Mouse (Mus musculus) midbrain, embryonic 12.5 days (tissue): Measurements from ENCODE around the gene Oas2. TPM values are rescaled to one million over a fixed set of nuclear protein-coding genes. Genes with fewer than 3 reads are reported as not detected.

ENCODE experiments used
- ATAC-seq: fragments of 200-750 bp; cut with Nextera tagmentation; 2 replicates; pipeline ENCODE4 v1.8.0; 2017; ENCODE audit warnings: low read depth, moderate TSS enrichment, moderate library complexity; ENCODE audit not compliant: low FRiP score
- H3K27ac ChIP-seq: fragments of 300-500 bp; sonication (generic); replicated peaks from 2 replicates; pipeline ENCODE4 v1.5.1; 2016; ENCODE audit warnings: mild to moderate bottlenecking
- H3K27me3 ChIP-seq: fragments of 300-500 bp; sonication (generic); 2 replicates; pipeline ENCODE4 v1.6.1; 2016; ENCODE audit warnings: mild to moderate bottlenecking
- H3K36me3 ChIP-seq: fragments of 300-500 bp; sonication (generic); 2 replicates; pipeline ENCODE4 v1.6.1; 2016
- H3K4me1 ChIP-seq: fragments of 300-500 bp; sonication (generic); 2 replicates; pipeline ENCODE4 v1.6.1; 2016
- H3K4me2 ChIP-seq: fragments of 300-500 bp; sonication (generic); replicated peaks from 2 replicates; pipeline ENCODE4 v1.6.1; 2016; ENCODE audit warnings: mild to moderate bottlenecking, moderate library complexity
- H3K4me3 ChIP-seq: fragments of 300-500 bp; sonication (generic); 2 replicates; pipeline ENCODE4 v1.5.1; 2016; ENCODE audit warnings: mild to moderate bottlenecking
- H3K9ac ChIP-seq: fragments of 300-500 bp; sonication (generic); replicated peaks from 2 replicates; pipeline ENCODE4 v1.6.1; 2016; ENCODE audit warnings: mild to moderate bottlenecking, moderate library complexity
- H3K9me3 ChIP-seq: fragments of 300-500 bp; sonication (generic); 2 replicates; pipeline ENCODE4 v1.6.1; 2016; ENCODE audit warnings: mild to moderate bottlenecking
- WGBS: fragments of 180-500 bp; shearing (Covaris S2); methylation state at CpG from one replicate; pipeline ENCODE4 v1.1.7; 2016; 5-methylcytosine and 5-hydroxymethylcytosine counted together
- polyA plus RNA-seq: library from polyadenylated mRNA; unstranded; fragments of >200 nt; fragmentation: Nextera tagmentation; extraction: Ambion mirVana; gene quantifications from 2 replicates; pipeline ENCODE4 v1.2.1, GENCODE M21; 2016

Gene Oas2
- polyA plus RNA-seq, 1 experiment from 2014 or later: 0.34 TPM

DNA sequence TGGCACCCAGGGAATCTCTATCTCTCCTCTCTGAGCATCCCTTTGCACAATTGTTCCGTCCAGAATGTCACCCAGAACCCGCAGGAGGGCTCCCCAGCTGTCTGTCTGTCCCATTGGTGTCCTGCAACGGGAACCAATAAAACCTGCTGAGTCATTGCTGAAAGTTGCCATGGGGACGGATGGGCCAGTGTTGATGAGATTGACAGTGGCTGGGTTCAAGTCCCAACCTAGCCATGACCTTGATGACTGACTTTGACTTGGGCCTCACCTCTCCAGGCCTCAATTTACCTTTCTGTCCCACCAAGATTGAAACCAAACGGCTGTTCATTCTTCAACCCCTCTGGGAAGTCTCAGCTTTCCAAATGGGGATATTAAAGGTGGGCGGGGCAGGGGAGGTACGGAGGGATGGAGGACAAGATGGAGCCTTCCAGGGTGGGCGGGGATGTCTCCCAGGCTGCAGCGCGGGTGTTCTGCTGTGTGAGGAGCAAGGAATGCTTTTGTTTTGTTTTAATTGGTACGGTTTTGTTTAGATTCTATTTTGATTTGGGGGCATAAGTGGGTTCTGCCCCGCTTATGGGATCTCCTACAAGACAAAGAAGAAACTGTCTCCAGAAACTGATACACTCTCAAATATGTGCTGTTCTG is 23.7 kb downstream of the Oas2 start:
- no peak overlapping the region for H3K4me3 ChIP-seq
- WGBS: 68% methylated on average over 12 of the region's 12 CpGs
- H3K4me2 ChIP-seq: no peak overlapping the region
- H3K9ac ChIP-seq: no peak overlapping the region
- no peaks in the 10 kb centered on the region for H3K9me3 ChIP-seq
- H3K27ac ChIP-seq: no peak overlapping the region
- H3K27me3 ChIP-seq: 0 out of 2 replicates have a peak, but pooled peaks cover 4% of the 10 kb centered on the region
- no peak for ATAC-seq
- H3K4me1 ChIP-seq: no peaks in the 10 kb centered on the region
- no peaks in the 10 kb centered on the region for H3K36me3 ChIP-seq

DNA sequence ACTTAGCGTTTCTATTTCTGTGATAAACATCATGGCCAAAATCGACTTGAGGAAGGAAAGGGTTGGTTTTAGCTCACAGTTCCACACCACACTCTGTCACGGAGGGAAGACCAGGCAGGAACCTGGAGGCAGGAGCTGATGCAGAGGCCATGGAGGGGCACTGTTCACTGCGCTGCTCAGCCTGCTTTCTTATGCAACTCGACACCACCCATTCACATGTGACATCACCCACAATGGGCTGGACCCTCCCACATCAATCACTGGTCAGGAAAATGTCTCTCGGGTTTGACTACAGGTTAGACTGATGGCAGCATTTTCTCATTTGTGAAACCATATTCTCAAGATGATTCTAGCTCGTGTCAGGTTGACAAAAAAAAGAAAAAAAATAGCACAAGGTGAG is 28.6 kb downstream of the Oas2 start:
- H3K27me3 ChIP-seq: peaks cover 7% of the 10 kb centered on the region; the same call in 1 of the 2 replicates
- H3K27ac ChIP-seq: no peak overlapping the region
- H3K4me1 ChIP-seq: no peaks in the 10 kb centered on the region
- no peak for ATAC-seq
- no peak overlapping the region for H3K4me3 ChIP-seq
- H3K9me3 ChIP-seq: no peaks in the 10 kb centered on the region; the same call in 1 of the 2 replicates
- WGBS: 61% methylated on average over 7 of the region's 7 CpGs
- no peak overlapping the region for H3K4me2 ChIP-seq
- no peaks in the 10 kb centered on the region for H3K36me3 ChIP-seq
- H3K9ac ChIP-seq: no peak overlapping the region

DNA sequence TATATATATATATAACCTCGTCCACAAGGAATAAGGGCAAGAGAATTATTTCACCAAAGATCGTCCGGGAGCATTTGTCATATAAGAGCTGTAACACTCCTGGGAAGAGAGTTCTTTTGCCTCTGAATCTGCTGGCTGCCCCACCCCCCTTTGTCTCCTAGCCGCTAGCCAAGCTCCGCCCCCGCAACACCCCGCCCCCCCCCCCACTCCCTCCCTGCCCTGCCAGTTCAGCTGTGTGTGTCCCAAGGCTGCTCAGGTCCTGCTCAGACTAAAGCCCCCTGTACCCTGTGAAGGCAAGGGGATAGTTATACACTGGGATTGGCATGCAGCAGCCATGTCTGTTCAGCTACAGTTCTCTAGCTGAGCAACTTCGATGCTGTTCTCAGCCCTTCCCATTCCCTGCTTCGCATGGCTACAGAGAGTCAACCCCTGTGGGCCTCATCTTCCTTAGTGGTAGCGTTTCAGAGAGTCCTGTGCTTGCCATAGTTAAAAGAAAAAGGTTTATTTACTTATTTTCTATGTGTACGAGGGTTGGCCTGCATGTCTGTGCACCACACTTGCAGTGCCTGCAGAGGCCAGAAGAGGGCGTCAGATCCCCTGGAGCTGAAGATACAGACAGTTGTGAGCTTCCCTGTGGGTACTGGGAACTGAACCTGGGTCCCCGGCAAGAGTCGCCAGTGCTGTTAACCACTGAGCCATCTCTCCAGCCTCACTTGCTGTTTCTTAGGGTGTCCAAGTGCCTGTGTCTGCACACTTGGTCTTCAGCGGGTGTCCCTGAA is 30.9 kb downstream of the Oas2 start:
- Histone ChIP-seq H3K9me3 (no peaks in the 10 kb centered on the region; the same call in 1 of the 2 replicates), H3K4me1 (no peaks in the 10 kb centered on the region), H3K9ac (no peak overlapping the region), H3K27me3 (peaks cover 23% of the 10 kb centered on the region), H3K27ac (no peak overlapping the region), H3K36me3 (no peaks in the 10 kb centered on the region), H3K4me2 (no peak overlapping the region), H3K4me3 (no peak overlapping the region)
- ATAC-seq: no peak
- WGBS: 59% methylated on average over 13 of the region's 15 CpGs

DNA sequence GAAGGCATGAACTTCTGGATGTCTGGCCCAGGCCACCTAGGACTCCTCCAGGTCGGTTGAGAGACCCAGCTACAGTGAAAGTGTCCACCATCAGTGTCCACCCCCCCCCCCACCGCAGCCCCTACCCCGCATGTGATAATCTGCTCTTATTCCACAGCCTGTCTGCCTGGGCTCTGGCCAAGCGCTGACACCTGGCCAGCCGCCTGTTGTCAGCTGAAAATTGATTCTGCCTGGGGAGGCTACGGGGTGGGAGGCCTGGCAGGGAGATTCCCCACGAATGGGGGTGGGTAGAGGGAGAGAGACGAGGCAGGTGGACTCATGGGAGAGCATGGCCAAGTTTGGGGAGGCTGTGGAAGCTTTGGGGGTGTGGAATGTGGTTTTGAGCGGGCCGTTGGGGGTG is 32.5 kb downstream of the Oas2 start:
- H3K4me2 ChIP-seq: no peak overlapping the region
- WGBS: 81% methylated on average over 10 of the region's 10 CpGs

DNA sequence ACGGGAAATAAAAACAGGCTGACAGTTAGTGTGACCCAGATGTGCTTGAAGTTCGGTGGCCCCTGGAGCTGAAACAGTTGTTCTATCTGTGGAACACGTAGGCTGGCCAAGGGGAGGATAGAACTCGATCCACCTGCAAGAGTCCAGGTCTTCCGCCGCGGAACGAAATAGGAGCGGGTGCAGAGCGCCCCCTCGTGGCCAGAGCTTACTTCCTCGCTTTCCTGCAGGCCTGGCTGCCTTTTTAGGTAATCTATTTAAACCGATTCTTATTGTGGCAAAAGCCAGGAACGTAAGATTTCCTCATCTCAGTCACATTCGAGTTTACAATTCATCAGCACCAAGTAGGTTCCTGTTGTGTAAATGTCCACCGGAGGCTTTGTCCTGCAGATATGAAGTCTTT is 35.3 kb downstream of the Oas2 start:
- H3K36me3 ChIP-seq: no peaks in the 10 kb centered on the region
- H3K4me3 ChIP-seq: no peak overlapping the region
- H3K9me3 ChIP-seq: no peaks in the 10 kb centered on the region
- ATAC-seq: no peak
- H3K9ac ChIP-seq: no peak overlapping the region
- H3K27ac ChIP-seq: no peak overlapping the region
- WGBS: 3% methylated on average over 16 of the region's 16 CpGs
- H3K4me1 ChIP-seq: peaks cover 13% of the 10 kb centered on the region
- no peak overlapping the region for H3K4me2 ChIP-seq
- H3K27me3 ChIP-seq: peaks cover 68% of the 10 kb centered on the region

More for the DNA sequence above, 32.5 kb downstream of the Oas2 start:
- no peaks in the 10 kb centered on the region; the same call in 1 of the 2 replicates for H3K9me3 ChIP-seq
- H3K4me1 ChIP-seq: no peaks in the 10 kb centered on the region
- H3K9ac ChIP-seq: no peak overlapping the region
- H3K4me3 ChIP-seq: no peak overlapping the region
- peaks cover 40% of the 10 kb centered on the region for H3K27me3 ChIP-seq
- no peak overlapping the region for H3K27ac ChIP-seq
- ATAC-seq: no peak
- H3K36me3 ChIP-seq: no peaks in the 10 kb centered on the region

DNA sequence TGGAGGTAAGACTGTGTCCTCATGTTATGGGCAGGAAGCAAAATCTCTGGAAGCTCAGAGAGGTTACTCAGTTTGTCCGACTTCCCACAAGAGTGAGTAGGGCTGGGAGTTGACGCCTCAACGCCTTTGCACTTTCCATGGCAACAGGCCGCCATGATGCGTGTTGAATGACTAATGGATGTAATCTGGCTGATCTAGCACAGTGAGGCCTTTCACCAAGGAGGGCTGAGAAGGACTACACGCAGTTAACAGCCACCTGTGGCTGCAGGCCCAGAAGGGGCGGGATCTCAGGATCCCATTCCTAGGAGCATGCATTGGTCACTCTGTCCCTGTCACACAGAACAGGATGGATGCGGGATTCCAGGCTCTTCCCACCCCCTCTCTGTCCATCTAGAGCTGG is 36.9 kb downstream of the Oas2 start:
- H3K27me3 ChIP-seq: peaks cover 84% of the 10 kb centered on the region
- 72% methylated on average over 8 of the region's 8 CpGs for WGBS
- no peak overlapping the region for H3K4me2 ChIP-seq
- H3K27ac ChIP-seq: no peak overlapping the region
- no peak overlapping the region for H3K9ac ChIP-seq
- no peak for ATAC-seq
- H3K4me1 ChIP-seq: peaks cover 13% of the 10 kb centered on the region
- no peaks in the 10 kb centered on the region for H3K9me3 ChIP-seq
- H3K4me3 ChIP-seq: no peak overlapping the region
- H3K36me3 ChIP-seq: no peaks in the 10 kb centered on the region

DNA sequence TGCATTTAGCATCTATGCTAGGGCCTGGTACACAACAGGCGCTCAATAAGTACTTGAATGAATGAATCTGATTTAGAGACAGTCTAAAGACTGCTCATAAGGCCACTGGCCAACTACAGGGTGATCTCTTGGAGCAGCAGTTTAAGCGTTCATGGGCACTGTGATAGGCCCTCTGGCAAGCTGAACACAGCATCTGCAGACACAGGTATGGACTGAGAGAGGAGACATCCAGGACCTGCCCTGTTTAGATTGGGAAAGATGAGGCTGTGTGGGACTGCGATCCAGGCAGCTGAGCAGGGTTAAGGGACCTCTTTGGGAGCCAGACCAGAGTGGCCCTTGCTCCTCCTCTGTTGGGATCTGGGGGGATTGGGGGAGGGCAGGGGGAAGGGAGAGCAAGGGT is 37.8 kb downstream of the Oas2 start, which contains the start of gene Dtx1:
Gene Dtx1, minus strand, starts transcription at position 101 of the 400 bp plus-strand sequence.
- peak within 1 kb of the TSS; percentile 72 for H3K27ac ChIP-seq
- H3K27me3 ChIP-seq: peaks cover 90% of the 10 kb centered on the region
- H3K9ac ChIP-seq: peak within 1 kb of the TSS; percentile 77
- WGBS: 35% methylated on average over 3 of the region's 3 CpGs
- no peaks in the 10 kb centered on the region for H3K36me3 ChIP-seq
- H3K4me2 ChIP-seq: peak within 1 kb of the TSS; percentile 91
- peaks cover 22% of the 10 kb centered on the region for H3K4me1 ChIP-seq
- peak within 1 kb of the TSS; percentile 64 for H3K4me3 ChIP-seq
- ATAC-seq: no peak
- H3K9me3 ChIP-seq: no peaks in the 10 kb centered on the region

DNA sequence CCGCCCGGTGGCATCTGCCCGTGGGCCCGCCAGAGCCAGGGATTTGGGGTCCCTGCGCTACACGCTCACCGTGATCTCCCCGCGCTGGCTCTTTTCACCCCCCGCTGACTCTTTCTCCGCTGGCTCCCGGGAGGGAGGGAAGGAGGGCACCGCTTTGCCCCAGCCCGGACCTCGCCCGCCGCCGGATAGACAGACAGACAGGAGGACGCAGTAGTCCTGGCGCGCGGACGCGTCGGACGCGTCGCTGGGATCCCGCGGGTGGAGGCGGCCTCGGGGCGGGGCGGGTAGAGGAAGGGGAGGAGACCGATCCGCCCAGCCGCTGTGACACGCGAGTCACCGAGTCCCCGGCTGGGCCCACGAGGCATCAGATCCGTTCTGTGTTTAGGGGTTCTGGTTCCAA is 38.2 kb downstream of the Oas2 start:
- no peak for ATAC-seq
- H3K4me3 ChIP-seq: peak overlapping the region; percentile 64
- no peaks in the 10 kb centered on the region for H3K9me3 ChIP-seq
- H3K4me2 ChIP-seq: peak overlapping the region; percentile 91
- H3K27me3 ChIP-seq: peaks cover 94% of the 10 kb centered on the region
- H3K4me1 ChIP-seq: peaks cover 26% of the 10 kb centered on the region
- H3K36me3 ChIP-seq: no peaks in the 10 kb centered on the region
- peak overlapping the region; percentile 72 for H3K27ac ChIP-seq
- peak overlapping the region; percentile 77 for H3K9ac ChIP-seq
- WGBS: under 1% methylated on average over 35 of the region's 43 CpGs

DNA sequence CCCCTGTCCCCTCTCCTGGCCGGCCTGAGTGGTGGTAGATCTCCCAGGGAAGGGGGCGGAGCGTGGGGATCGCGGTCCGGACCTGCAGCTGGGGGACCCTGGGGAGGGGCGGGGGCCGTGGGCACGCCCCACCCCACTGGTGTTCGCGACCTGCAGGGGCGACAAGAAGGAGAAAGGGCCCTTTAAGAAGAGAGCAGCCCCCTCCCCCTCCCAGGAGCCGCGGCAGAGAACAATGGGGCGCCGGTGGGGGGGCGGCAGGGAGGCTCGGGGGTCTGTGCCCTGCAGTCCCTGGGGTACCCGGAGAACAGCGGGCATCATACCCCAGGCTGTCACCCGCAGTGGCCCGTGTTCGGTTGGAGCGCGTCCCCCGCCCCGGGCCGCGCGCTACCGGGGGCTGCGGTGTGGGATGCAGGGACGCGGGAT is 38.8 kb downstream of the Oas2 start:
- Histone ChIP-seq H3K4me3 (peak overlapping the region; percentile 64), H3K9me3 (no peaks in the 10 kb centered on the region), H3K4me2 (peak overlapping the region; percentile 91), H3K27me3 (peaks cover 95% of the 10 kb centered on the region), H3K9ac (peak overlapping the region; percentile 77), H3K36me3 (no peaks in the 10 kb centered on the region), H3K27ac (peak overlapping the region; percentile 72), H3K4me1 (peaks cover 29% of the 10 kb centered on the region)
- 2% methylated on average over 25 of the region's 34 CpGs for WGBS
- peak; percentile 36 for ATAC-seq

DNA sequence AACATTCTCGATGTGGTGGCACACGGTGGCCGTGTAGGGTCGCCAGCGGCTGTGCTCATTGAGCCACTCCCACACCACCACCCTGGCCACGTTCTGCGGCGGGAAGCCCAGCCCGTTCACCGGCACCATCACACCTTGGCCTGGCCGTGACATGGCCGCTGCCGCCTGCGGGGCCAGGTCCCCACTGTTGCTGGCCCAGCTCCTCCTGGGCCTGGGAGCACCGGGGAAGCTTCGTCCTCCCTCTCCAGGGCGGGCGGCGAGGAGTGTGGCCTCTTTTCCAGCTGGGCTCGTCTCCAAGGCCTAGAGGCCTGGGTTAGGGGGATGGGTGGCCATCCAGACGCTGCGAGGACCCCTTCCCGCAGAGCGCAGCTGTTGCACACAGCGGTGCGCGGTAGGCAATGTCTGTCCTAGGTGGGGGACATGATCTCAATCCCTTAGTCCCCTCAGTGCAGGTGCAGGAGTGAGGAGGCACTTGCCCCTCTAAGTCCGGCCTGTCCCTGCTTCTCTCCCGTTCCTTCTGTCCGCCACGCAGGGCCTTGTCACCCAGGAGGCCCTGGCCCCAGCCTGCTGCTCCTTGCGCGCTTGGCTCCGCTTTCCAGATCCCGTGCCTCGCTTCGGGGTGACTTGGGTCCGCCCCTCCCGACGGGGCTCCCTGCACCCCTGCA is 39.4 kb downstream of the Oas2 start:
- Histone ChIP-seq H3K4me2 (peak overlapping the region; percentile 91), H3K9ac (peak overlapping the region; percentile 77), H3K36me3 (no peaks in the 10 kb centered on the region), H3K9me3 (no peaks in the 10 kb centered on the region), H3K27ac (peak overlapping the region; percentile 72), H3K4me1 (peaks cover 29% of the 10 kb centered on the region), H3K27me3 (peaks cover 94% of the 10 kb centered on the region), H3K4me3 (peak overlapping the region; percentile 64)
- 2% methylated on average over 40 of the region's 40 CpGs for WGBS
- ATAC-seq: peak; percentile 50; the same call in 1 of the 2 replicates

DNA sequence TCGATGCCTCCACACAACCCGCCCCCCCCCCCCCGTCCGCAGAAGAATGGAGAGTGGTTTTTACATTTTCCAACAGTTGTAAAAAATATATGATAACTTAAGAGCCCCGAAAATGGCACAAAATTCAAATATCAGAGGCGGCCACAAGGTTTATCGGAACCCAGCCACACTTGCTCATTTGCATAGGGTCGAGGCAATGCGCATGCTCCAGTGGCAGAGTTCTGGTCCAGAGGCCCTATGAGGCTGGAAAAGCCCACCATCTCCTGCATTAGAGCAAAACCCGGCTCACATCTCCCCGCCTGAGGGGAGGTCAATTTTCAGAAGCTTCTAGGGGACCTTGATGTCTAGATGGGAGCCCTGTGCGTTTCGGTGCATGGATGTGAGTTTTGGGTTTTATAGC is 42.7 kb downstream of the Oas2 start:
- H3K4me2 ChIP-seq: peak overlapping the region; percentile 59
- 27% methylated on average over 13 of the region's 13 CpGs for WGBS
- no peaks in the 10 kb centered on the region for H3K9me3 ChIP-seq
- H3K27ac ChIP-seq: no peak overlapping the region
- H3K36me3 ChIP-seq: no peaks in the 10 kb centered on the region
- ATAC-seq: no peak
- H3K27me3 ChIP-seq: peaks cover 79% of the 10 kb centered on the region
- H3K9ac ChIP-seq: peak overlapping the region; percentile 46
- H3K4me3 ChIP-seq: peak overlapping the region; percentile 35
- H3K4me1 ChIP-seq: peaks cover 42% of the 10 kb centered on the region

DNA sequence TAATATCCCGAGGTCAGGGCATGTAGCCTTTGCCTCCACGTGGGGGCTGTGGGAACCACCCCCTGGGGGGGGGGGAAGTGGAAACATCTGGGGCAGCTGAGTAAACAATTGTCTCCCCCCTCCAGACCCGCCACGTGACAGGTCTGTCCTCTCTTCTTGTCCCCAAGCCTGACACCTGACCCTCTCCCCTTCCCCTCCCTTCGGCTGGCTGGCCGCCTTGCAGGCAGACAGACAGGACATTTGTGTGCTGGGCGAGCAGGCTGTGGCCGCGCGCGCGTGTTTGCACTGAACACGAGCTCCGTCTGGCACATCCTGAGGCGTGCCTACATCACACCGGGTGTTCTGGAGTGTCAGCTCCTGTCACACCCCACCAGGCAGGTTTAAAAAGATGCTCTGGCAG is 43.1 kb downstream of the Oas2 start:
- Histone ChIP-seq H3K4me1 (peaks cover 42% of the 10 kb centered on the region), H3K4me2 (peak overlapping the region; percentile 59), H3K4me3 (peak overlapping the region; percentile 35), H3K27ac (no peak overlapping the region), H3K36me3 (no peaks in the 10 kb centered on the region), H3K9ac (peak overlapping the region; percentile 46), H3K27me3 (peaks cover 77% of the 10 kb centered on the region), H3K9me3 (no peaks in the 10 kb centered on the region)
- whole genome bisulfite sequencing: 4% methylated on average over 16 of the region's 16 CpGs
- no peak for ATAC-seq
